Mouse (Mus musculus) thymus, postnatal 25 days (tissue): ENCODE data around the gene Cyp4f40.
"Not testable (repeated sequence)": the region's sequence is repeated elsewhere in the genome, so short reads cannot be mapped to it uniquely, and the experiment has no call there.

Experiments
- DNase-seq: peaks from one replicate; pipeline ENCODE4 v3.0.0; 2022

The Cyp4f40 gene

GRCm38 (mm10) chr17:32658712-32659111 lies at the start of gene Cyp4f40:
Gene Cyp4f40 (plus strand): TSS chr17:32658900.
- no peak for DNase-seq

GRCm38 (mm10) chr17:32610231-32610630 lies 48.5 kb upstream of the Cyp4f40 start:
- not testable (repeated sequence) for DNase-seq

GRCm38 (mm10) chr17:32610896-32611295 lies 47.8 kb upstream of the Cyp4f40 start:
- DNase-seq: no peak

- DNase-seq: no peak
Observed at GRCm38 (mm10) chr17:32612417-32612816, 46.3 kb upstream of the Cyp4f40 start.

- no peak for DNase-seq
Observed at GRCm38 (mm10) chr17:32617252-32617651, 41.4 kb upstream of the Cyp4f40 start.

- DNase-seq: not testable (repeated sequence)
Observed at GRCm38 (mm10) chr17:32621018-32621417, 37.7 kb upstream of the Cyp4f40 start, which contains the start of gene Cyp4f37. Gene Cyp4f37 (plus strand): TSS chr17:32621309.

GRCm38 (mm10) chr17:32629726-32630125 lies 29.0 kb upstream of the Cyp4f40 start:
- DNase-seq: not testable (repeated sequence)

- no peak for DNase-seq
Observed at GRCm38 (mm10) chr17:32631936-32632335, 26.8 kb upstream of the Cyp4f40 start.

GRCm38 (mm10) chr17:32634242-32634971 lies 24.3 kb upstream of the Cyp4f40 start:
- DNase-seq: not testable (repeated sequence)

GRCm38 (mm10) chr17:32634972-32635314 lies 23.8 kb upstream of the Cyp4f40 start:
- peak; percentile 85 for DNase-seq

- no peak for DNase-seq
Observed at GRCm38 (mm10) chr17:32636341-32636740, 22.4 kb upstream of the Cyp4f40 start.

- no peak for DNase-seq
Observed at GRCm38 (mm10) chr17:32637151-32637550, 21.5 kb upstream of the Cyp4f40 start.

GRCm38 (mm10) chr17:32646631-32647030 lies 12.1 kb upstream of the Cyp4f40 start:
- DNase-seq: no peak

- DNase-seq: no peak
Observed at GRCm38 (mm10) chr17:32653860-32654259, 4.8 kb upstream of the Cyp4f40 start.

GRCm38 (mm10) chr17:32657041-32657440 lies 1.7 kb upstream of the Cyp4f40 start:
- no peak for DNase-seq

- no peak for DNase-seq
Observed at GRCm38 (mm10) chr17:32658246-32658645, 454 bp upstream of the Cyp4f40 start.

- DNase-seq: no peak
Observed at GRCm38 (mm10) chr17:32673976-32674375, 15.3 kb downstream of the Cyp4f40 start.

GRCm38 (mm10) chr17:32676040-32676635 lies 17.4 kb downstream of the Cyp4f40 start:
- peak; percentile 26 for DNase-seq

GRCm38 (mm10) chr17:32680404-32680803 lies 21.7 kb downstream of the Cyp4f40 start:
- peak; percentile 64 for DNase-seq

- no peak for DNase-seq
Observed at GRCm38 (mm10) chr17:32685048-32685750, 26.5 kb downstream of the Cyp4f40 start, which contains the start of gene Cyp4f15. Gene Cyp4f15 (plus strand): TSS chr17:32685627.

GRCm38 (mm10) chr17:32686722-32687121 lies 28.0 kb downstream of the Cyp4f40 start:
- DNase-seq: no peak

- DNase-seq: no peak
Observed at GRCm38 (mm10) chr17:32690959-32691358, 32.3 kb downstream of the Cyp4f40 start.

GRCm38 (mm10) chr17:32702826-32703225 lies 44.1 kb downstream of the Cyp4f40 start:
- DNase-seq: peak; percentile 36

- DNase-seq: not testable (repeated sequence)
Observed at GRCm38 (mm10) chr17:32710541-32710940, 51.8 kb downstream of the Cyp4f40 start.
